Mouse (Mus musculus): ENCODE data around the gene Pdlim1.

Gene Pdlim1

GRCm38 (mm10) chr19:40271308-40271892 is at the start of gene Pdlim1:
Pdlim1 (minus strand) TSS chr19:40271842.
- CTCF ChIA-PET, result no interaction called here

- CTCF ChIA-PET, result no interaction called here
Observed at GRCm38 (mm10) chr19:40319199-40319598, 47.6 kb upstream of the Pdlim1 start.

- CTCF ChIA-PET, result no interaction called here
Observed at GRCm38 (mm10) chr19:40318511-40318910, 46.9 kb upstream of the Pdlim1 start.

DNA sequence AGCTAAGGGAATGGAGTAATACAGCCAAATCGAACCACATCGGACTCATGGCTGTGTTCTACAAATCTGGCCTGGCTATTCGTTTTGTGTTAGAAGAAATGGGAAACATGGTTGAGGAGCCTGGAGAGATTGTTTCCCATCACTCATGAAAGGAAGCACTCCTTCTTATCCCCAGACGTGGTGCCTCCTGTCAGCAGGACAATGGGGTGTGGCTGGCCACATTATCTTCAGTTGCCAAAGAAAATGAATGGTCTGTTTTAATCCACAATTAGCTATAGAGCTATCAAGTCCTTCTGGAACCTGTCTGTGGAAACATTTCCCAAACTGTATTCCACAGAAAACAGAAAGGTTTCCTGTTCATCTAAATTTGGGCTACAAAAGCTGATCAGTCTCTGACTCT is 45.4 kb upstream of the Pdlim1 start:
- CTCF ChIA-PET, result no interaction called here

GRCm38 (mm10) chr19:40314252-40314651 is 42.6 kb upstream of the Pdlim1 start:
- CTCF ChIA-PET, result no interaction called here

DNA sequence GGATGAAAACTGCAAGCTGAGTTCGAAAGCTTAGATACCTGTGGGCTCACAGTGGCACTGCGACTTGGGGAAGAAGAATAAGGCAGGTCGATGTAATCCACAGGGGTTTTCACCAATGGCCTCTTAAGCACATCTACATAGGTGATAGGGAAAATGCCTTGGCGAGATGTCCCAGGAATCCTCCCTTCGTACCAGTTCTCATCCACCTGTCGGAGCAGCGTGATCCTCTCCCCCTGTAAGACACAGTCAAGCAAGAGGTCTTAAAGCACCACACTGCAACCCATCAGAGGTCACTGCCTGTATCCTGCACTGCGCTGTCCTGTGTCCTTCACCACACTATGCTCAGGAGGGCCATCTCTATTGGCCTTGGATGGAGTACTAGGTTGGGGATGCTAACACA is 40.0 kb upstream of the Pdlim1 start:
- CTCF ChIA-PET, result no interaction called here

GRCm38 (mm10) chr19:40310410-40311130 is 38.9 kb upstream of the Pdlim1 start:
- CTCF ChIA-PET, result no interaction called here

DNA sequence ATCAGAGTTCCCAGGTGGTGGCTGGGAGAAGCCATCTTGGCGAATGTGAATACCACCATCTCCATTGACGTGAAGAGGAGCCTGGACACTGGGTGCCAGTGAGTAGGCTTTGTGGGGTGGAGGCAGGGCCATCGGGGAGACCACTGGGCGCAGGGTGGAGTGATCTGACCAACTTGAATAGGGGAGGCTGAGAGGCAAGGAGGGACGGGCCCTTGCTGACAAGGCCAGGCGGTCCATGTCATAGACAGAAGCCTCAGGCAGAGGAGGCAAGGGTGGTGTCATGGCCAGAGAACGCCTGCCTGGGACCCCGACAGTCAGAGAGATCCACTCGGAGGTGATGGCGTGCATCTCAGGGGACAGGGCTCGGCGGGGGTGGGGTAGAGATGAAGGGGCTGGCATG is 38.3 kb upstream of the Pdlim1 start:
- CTCF ChIA-PET, result no interaction called here

DNA sequence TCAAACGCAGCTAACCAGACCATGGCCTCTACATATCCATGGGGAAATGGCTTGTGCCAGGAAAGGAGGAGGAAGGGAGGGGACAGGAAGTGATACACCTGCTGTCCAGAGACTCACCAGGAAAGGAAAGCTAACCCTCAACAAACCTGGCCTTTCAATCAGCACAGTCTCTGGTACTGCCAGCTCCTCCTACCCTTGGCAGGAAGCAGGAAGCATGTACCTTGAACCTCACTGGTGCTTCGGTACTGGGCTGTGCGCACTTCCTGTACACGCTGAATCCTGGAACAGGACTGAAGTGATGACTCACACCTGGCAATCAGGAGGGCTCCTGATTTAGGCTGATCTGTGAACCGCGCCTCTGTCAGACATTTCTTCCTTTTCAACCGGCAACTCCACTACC is 35.9 kb upstream of the Pdlim1 start:
- CTCF ChIA-PET, result no interaction called here

- CTCF ChIA-PET, result no interaction called here
Observed at GRCm38 (mm10) chr19:40306631-40307030, 35.0 kb upstream of the Pdlim1 start.

DNA sequence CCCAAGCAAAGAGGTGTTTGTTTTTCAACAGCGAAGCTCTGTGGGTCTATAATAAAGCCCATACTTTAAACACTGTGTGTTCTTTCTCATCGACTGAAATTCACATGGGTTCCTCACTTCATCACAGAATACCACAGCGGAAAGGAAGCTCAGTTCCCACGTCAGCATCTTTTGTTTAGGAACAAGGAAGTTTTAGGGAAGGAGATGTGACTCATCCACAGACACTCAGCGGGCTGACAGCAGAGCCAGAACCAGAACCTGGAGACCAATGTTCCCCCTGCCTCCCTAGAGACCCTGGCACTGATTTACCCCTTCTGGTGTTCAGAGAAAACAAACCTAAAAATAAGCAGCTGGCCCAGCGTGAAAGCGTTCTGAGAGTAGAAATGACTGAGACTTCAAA is 33.8 kb upstream of the Pdlim1 start:
- CTCF ChIA-PET, result no interaction called here

- CTCF ChIA-PET, result no interaction called here
Observed at GRCm38 (mm10) chr19:40302916-40303315, 31.3 kb upstream of the Pdlim1 start.

- CTCF ChIA-PET, result no interaction called here
Observed at GRCm38 (mm10) chr19:40302477-40302876, 30.8 kb upstream of the Pdlim1 start.

DNA sequence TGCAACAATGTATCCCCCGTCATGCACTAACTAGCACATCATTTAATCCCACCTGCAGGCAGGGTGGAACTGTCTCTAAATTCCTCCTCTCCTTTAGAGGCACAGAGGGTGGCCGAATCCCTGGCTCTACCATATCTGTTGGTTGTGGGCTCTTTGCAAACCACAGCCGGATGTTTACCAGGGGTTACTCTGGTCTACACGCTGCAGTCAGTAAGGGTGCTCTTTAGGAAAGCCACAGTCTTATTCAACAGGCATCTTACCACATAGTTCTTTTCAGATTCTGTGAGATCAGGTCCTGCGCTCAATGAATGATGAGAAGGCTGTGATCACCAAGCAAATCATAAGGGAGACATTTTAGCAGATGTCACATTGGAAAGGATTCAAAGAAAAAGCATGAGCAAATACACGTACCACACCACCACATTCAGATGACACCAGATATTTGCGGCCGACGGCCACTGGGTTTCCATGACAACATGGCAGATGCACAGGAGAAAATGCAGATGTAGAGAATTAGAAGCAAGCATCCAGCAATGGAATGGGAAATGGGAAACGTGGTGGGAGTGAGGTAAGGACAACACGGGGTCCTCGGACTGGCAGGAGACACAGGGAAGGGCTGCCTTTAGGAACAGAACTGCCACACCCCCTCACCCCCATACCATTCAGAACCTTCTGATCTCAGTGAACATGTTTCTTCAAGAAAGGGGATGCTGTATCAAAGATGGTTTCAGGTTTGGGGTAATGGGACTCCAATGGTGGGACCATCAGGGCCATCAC is 28.5 kb upstream of the Pdlim1 start:
- CTCF ChIA-PET, result no interaction called here

- CTCF ChIA-PET, result no interaction called here
Observed at GRCm38 (mm10) chr19:40299182-40299581, 27.5 kb upstream of the Pdlim1 start.

DNA sequence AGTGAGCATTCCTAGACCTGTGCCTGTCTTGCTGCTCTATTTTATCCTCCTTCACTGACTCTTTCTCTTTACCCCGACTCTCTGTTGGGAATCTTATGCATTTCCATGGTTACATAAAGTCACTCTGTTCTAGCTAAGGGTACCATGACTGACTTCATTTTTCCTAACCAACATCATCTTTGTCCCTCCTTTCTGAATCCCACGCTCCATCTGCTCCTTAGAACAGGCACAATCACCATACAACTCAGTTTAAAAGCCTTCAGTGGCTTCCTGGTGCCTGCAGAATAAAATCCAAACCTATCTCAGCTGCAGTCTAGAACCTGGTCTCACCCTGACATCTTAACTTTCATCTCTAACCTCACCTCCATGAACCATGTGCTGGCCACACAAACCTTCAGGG is 26.9 kb upstream of the Pdlim1 start:
- CTCF ChIA-PET, result no interaction called here

DNA sequence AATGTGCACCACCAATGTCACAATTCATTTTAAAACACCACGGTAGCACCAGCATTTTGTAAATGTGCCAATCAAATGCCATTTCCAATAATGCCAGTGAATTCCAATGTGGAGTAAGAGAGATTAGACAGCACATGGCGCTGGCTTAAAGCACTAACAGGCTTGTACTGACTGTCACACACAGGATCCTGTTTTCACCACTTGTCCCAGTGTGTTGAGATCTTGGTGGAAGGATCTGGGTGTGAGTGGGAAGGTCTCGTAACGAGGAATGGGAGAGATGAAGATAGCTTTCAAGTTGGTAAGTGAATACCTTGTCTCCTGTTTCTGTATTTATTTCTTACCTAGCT is 26.1 kb upstream of the Pdlim1 start:
- CTCF ChIA-PET, result no interaction called here

GRCm38 (mm10) chr19:40297078-40297797 is 25.6 kb upstream of the Pdlim1 start:
- CTCF ChIA-PET, result no interaction called here

GRCm38 (mm10) chr19:40294231-40294630 is 22.6 kb upstream of the Pdlim1 start:
- CTCF ChIA-PET, result no interaction called here

DNA sequence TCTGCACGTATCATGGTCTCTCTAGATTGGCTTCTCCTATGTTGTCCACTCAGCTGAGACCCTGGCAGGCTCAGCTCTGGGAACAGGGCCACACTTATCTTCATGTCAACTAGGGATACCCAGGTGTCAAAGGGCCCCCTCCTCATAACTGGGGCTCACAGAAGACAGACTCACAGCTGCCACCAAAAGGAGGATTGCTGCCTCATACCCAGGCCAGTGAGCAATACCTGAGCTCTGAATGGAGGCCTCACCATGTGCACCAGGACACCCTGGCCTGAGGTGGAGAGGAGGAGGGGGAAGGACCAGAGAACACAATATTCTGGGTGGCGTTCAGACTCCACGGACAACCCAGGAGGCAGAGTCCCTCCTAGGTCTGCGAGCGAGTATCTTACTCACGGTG is 22.1 kb upstream of the Pdlim1 start:
- CTCF ChIA-PET, result no interaction called here

DNA sequence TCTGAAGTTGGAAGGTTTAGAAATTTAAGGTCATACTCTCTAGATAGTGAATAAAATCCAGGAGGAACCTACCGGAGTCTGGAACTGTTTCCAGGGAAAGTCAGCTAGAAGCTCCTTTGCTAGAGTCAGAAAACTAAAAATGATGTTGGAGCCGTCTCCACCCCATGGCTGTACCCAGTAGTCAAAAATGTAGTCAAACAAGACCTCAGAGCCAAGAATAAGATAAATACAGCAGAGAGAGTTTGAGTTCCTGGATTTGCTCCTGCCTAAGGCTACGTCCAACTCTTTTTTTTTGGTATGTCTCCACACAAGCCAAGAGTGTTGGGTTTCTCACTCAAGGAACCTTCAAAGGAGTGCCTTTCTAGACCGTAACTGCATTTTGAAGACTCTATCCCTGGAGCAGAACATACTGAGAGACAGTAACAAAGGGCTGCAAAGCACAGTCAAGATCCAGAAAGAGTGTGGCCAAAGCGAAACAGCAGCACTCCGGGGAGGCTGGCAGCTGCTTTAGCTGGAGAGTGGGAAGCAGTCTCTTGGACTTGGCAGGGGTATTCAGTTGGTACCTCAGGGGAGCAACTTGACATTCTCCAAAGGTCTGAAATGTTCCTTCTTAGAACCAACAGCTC is 18.6 kb upstream of the Pdlim1 start:
- CTCF ChIA-PET, result no interaction called here

- CTCF ChIA-PET, result no interaction called here
Observed at GRCm38 (mm10) chr19:40288415-40288814, 16.8 kb upstream of the Pdlim1 start.
